Mouse (Mus musculus) layer of hippocampus, adult 11-12 months (tissue): ENCODE measurements around the gene Pou1f1.
A peak's percentile ranks its signal among the peaks of the same experiment; 100 is the strongest.

Experiments
- DNase-seq: peaks from one replicate; pipeline ENCODE4 v3.0.0; 2022; ENCODE audit warnings: low spot score

Gene Pou1f1

DNA sequence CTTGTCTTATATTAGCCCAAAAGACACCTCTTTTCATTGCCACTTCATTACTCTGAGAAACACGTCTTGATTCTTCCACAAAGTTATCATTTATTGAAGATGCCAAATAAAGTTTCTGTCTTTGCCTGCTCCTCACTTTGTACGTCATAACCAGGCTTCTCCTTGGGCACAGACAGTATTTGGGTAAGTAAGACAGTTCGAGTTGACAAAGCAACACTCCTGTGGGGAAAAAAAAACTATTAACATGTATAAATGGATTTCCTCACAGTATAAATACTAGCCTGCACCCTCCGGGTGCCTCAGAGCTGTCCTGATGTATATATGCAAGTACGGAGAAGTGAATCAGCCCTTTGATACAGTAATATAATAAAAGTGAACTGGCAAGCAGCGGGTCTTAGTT is at the start of gene Pou1f1:
Pou1f1 (plus strand) TSS at position 301 of the 400 bp plus-strand sequence.
- no peak for DNase-seq

DNA sequence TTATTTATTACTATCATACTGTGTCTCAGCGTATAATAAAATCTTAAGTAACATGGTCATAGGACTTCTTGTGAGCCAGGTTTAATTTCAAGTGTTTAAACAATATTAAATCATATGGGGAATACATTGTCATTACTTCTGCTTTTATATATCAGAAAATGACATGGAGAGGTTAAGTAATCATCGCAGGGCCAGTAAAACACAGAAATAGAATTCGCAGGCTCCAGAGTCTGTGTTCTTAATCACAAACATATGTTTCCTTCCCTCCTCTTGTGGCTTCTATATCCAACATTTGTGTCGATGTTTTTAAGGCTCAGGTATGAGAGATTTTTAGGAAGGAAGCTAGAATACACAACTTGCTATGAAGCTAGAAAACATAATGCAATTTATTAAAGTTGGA is 49.7 kb upstream of the Pou1f1 start:
- DNase-seq = no peak

- peak; percentile 11 for DNase-seq
These were observed 47.8 kb upstream of the Pou1f1 start for GRCm38 (mm10) chr16:65472472-65473001.

- DNase-seq = no peak
These were observed 34.6 kb upstream of the Pou1f1 start for GRCm38 (mm10) chr16:65485726-65486125.

GRCm38 (mm10) chr16:65496030-65496429 is 24.3 kb upstream of the Pou1f1 start:
- no peak for DNase-seq

DNA sequence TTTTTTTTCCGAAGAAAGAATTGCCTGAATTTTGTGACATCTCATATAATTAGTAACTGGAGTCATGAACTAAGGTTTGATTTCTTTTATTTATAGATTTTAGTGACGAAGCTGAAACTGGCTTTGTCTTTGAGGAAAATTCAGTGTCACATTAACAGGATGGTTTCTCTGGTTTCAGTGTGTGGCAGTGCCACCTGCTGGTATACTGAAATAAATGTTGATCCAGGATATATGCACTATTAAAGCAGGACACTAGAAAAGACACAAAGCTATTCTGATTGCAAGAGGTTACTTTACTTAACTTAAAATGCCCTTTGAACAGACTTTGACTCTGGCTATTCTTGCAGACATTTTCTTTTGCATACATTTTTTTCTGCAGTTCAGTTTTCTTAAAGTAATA is 23.3 kb upstream of the Pou1f1 start:
- peak; percentile 8 for DNase-seq

GRCm38 (mm10) chr16:65514223-65514622 is 6.1 kb upstream of the Pou1f1 start:
- DNase-seq = no peak

DNA sequence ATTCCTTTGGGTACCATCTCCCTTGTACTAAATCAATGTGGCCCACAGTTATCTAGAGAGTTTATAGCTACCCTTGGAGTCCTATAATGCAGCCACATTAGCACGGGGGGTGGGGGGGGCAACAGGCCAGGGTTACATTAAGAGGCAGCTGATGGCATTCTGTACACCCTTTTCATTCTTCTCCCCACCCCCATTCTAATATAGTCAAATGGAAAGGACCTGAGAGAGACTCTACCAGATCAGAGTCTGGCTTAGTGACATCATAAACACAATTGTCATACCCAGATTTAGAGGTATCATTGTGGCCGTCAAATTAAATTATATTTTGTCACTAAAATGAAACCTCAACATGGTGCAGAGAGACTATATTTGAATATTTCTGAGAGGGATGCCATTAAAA is 5.7 kb downstream of the Pou1f1 start:
- DNase-seq = no peak

GRCm38 (mm10) chr16:65526695-65527094 is 6.4 kb downstream of the Pou1f1 start:
- no peak for DNase-seq

- DNase-seq = no peak
These were observed 9.3 kb downstream of the Pou1f1 start for GRCm38 (mm10) chr16:65529589-65529988.

DNA sequence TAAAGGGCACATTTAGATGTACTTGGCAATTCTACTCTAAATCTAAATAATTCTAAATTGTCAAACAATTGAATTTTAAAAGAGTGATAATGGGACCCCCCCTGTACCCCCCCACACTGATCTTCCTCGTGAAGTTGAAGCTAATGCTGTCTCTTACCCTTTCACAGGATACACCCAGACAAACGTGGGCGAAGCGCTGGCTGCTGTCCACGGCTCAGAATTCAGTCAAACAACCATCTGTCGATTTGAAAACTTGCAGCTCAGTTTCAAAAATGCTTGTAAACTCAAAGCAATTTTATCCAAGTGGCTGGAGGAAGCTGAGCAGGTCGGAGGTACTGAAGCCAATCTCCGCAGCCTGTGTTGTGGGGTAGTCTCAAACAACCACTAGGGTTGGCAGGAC is 11.4 kb downstream of the Pou1f1 start:
- DNase-seq = peak; percentile 77

GRCm38 (mm10) chr16:65533315-65533999 is 13.1 kb downstream of the Pou1f1 start:
- DNase-seq = peak; percentile 72

DNA sequence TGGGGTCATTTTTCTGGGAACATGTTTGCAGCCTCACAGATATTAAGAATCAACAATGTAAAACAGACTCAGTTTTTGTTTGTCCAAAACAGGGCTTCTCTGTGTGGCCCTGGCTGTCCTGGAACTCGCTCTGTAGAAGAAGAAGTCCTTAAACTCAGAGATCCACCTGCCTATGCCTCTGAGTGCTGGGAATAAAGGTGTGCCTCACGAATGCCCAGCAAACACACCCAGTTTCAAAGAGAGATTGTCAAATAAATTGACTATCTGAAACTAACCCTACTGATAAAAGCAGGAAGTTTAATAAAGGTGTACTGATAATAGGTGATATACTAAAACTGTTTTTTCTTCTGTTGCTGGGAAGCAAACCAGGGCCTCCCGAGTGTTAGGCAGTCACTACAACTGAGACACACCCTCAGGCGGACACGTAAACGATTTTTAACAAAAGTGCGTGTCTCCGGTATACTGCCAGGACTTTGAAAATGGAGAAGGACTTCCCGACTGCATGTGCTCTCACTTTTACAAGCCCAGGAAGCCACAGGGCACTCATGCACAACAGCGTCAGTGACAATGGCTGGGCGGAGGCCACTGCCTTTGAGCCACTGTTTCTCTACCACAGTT is 23.5 kb downstream of the Pou1f1 start:
- no peak for DNase-seq

DNA sequence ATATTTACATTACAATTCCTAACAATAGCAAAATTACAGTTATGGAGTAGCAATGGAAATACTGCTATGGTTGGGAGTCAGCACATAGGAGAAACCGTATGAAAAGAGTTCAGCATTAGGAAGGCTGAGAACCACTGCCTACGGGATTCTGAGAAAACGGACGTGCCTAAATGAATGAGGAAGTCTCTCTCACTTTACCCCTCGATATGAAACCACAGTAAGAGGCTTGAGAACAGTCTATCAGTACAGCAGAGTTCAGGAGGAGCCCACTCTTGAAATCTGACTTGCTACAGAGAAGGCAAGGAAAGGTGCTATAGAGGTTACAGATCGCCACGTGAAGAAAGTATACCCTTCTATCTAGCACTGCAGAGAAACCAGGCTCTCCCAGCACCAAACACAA is 28.6 kb downstream of the Pou1f1 start:
- no peak for DNase-seq

- DNase-seq = no peak
These were observed 30.5 kb downstream of the Pou1f1 start for GRCm38 (mm10) chr16:65550814-65551213.

GRCm38 (mm10) chr16:65554267-65554666 is 34.0 kb downstream of the Pou1f1 start:
- no peak for DNase-seq

GRCm38 (mm10) chr16:65557369-65557768 is 37.1 kb downstream of the Pou1f1 start:
- DNase-seq = no peak

DNA sequence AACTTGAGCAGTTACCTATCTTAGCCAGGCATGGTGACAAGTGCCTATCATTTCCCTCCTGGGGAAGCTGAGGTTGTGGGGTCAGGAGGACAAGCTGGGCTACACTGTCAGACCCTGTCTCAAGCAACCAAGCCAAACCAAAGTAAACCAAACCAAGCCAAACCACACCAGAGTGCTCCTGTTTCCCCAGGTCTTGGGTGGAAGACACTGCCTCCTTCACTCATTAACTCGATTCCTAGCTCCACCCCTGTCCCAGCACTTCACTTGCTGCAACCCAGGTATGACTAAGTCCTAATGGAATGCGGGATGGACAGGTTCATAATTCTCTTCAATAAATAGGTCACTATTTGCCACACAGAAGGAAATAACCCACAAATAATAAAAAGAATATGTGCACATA is 39.3 kb downstream of the Pou1f1 start:
- no peak for DNase-seq

DNA sequence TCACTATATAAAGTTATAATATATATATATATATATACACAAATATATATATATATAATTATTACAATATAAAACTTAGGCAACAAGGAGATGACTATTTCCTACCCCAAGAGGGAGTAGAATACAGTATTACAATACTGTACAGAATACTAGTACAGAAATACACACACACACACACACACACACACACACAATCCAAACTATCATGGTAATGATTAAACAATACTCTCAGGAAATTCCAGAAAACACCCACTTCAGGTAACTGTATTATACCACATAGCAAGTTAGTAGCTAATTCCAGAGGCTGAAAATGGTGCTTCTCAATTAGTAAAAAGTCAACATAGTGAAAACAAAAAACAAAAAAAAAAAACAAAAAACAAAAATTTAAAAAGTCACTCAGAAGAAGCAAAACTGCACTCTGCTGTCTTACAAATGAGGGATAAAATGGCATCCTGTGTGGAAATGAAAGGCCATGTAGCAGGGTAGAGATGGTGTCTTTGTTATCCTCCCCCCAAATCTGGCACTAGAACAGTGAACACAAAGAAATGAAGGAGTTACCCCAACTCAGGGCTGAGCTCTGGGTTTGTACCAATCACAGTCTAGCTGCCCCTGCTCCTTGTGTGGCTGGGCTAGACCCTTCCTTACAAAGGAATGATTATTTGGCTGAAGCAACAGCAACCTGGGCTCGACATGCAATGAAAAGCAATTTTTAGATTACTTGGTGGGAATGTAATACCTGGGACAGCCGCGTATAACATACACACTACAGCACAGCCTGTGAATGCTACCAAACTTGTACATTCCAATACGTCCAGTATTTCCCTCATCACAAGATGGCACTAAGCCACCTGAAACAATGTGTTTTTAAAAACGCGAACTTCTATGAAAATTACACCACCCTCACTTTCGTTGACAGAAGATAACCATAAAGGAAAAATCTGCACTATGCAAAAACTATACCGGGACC is 41.0 kb downstream of the Pou1f1 start:
- DNase-seq = no peak

DNA sequence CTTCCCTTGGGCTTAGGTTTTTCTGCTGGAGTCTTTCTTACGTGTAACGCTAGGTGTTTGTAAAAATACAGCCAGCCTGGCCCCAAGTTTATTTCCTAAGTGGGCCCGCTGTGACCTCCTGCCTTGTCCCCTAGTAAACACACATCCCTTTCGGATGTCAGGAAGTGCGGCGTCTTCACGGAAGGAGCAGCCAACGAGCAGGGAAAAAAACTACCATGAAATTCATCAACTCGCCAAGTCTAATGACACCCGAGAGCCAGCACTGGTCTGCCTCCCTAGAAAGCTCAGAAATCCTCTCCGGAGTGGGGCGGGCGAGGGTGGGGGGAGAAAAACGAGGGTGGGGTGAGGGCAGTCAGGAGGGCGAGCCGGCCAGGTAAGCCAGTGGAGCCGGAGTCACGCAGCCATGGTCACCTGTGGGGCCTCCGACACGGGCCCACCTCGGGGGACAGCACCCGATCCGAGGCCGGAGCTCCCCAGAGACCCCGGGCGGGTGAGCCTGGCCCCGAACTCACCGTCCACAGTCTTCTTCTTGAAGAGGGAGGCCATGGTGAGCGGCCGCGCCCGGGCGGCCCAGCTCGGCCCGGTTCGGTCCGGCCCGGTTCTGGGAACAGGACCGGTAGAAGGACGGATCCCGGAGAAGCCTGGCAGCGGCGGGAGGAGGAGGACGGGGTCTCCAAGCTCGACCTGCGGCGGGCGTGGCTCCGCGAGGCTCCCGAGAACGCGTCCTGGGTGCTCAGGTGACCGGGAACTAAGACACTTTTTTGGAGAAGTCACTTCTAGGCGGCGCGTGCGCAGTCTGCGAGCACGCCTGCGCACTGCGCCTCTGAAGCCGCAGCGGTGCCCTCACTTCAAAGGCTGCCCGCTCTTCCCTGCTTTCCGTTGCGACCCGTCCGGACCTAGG is 41.9 kb downstream of the Pou1f1 start, which contains the start of gene Chmp2b:
Chmp2b (minus strand) TSS at position 764 of the 901 bp plus-strand sequence.
- DNase-seq = peak; percentile 86

GRCm38 (mm10) chr16:65562864-65563206 is 42.5 kb downstream of the Pou1f1 start:
- no peak for DNase-seq
